Mouse (Mus musculus) right cerebral cortex, postnatal 25 days (tissue): ENCODE data around the gene Gpr157.
"Not testable (repeated sequence)": the region's sequence is repeated elsewhere in the genome, so short reads cannot be mapped to it uniquely, and the experiment has no call there.

Source experiments
- DNase-seq: peaks from one replicate; pipeline ENCODE4 v3.0.0; 2022

Gpr157 gene

DNA sequence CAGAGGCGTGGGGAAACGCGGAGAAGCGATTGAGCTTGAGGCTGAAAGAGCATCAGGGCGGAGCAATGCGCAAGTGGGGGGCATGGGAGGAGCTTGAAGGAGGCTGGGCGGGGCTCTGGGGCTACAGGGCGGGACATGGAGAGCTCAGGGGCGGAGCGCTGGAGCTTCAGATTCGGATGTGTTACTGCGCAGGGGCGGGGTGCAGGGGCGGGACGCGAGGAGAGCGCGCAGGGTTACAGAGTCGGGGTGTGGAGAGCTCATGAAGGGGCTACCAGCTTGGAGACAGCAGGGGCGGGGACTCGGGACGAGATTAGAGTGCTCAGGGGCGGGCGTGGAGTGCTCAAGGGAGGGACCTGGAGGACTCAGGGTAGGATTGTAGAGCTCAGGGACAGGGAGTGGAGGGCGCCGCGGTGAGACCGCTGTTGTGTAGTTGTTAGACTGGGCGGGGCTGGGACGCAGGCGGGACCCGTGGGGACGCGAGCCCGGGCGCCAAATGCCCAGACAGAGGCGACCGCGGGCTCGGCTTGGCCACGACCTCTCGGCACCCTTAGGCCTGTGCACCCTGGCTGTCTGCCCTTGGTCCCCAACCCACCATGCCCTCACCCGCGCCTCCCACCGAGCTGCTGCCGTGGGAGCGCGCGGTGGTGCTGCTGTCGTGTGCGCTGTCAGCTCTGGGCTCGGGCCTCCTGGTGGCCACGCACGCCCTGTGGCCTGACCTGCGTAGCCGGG lies at the start of gene Gpr157:
TSS of gene Gpr157 (plus strand) at position 205 of the 729 bp plus-strand sequence.
- DNase-seq = peak; percentile 84

GRCm38 (mm10) chr4:150038533-150038932 lies 48.6 kb upstream of the Gpr157 start:
- no peak for DNase-seq

DNA sequence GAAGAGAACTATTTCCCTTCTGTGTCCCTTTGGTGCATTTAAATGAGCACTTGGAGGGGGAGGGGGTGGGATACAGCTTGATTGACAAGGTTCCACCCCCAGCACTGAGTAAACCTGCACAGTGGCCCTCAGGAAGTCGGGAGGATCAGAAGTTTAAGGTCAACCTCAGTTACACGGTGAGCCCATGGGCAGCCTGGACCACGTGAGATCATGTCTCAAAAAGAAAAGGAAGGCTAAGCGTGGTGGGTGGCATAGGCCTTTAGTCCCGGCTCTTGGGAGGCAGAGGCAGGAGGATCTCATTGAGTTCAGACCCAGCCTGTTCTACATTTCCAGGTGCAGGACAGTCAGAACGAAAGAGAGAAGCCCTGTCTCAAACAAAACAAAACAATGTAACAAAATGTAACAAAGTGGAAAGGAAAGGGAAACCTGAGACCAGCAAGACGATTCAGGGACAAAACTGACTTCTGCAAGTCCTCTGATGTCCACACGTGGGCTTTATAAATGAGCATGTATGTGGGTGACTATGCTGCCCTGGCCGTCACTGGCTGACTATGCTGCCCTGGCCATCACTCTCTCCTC lies 47.1 kb upstream of the Gpr157 start:
- no peak for DNase-seq

DNA sequence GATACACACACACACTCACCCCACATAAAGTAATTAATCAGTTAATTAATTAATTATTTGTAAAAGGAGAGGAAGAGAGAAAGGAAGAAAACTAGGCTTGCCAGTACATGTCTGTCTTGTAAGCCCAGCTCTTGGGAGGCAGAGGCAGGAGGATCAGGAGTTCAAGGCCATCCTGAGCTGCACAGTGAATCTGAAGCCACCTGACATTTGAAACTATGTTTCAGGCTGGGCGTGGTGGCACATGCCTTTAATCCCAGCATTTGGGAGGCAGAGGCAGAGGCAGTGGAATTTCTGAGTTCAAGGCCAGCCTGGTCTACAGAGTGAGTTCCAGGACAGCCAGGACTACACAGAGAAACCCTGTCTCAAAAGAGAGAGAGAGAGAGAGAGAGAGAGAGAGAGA lies 46.3 kb upstream of the Gpr157 start:
- DNase-seq = not testable (repeated sequence)

DNA sequence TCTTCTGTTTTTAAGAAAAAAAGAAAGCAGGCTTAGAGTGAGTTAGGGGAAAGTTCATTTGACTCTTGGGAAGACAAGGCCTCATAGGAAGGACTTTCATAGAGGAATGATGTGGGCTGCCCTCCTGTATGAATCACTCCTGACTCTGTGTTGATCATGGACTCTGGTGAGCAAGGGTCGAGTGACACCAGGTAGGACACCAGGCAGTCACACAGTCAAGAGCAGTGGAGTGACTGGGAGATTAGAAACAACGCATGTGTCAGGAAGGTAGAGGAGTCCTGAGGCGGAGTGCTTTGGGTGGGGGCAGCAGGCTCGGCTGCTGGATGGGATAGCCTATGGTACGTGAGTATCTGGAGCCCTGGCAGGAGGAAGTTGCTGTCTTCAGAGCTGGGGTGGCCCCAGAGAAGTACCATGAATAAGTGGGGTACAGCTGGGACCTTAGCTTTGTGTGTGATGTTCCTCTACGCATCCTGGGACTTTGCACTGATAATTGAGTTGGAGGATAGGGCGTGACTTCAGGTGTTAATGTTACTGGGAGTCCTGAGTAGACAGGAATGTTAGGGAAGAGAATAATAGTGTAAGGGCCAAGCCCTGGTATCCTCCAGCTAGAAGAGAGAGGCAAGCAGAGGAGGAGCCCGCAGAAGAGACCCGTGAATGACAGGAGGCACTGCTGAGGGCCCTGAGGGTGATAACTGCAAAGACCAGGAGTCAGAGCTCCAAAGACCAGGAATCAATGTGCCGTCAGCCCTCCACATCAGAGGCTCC lies 45.6 kb upstream of the Gpr157 start:
- no peak for DNase-seq

GRCm38 (mm10) chr4:150043591-150043990 lies 43.6 kb upstream of the Gpr157 start:
- DNase-seq = no peak

DNA sequence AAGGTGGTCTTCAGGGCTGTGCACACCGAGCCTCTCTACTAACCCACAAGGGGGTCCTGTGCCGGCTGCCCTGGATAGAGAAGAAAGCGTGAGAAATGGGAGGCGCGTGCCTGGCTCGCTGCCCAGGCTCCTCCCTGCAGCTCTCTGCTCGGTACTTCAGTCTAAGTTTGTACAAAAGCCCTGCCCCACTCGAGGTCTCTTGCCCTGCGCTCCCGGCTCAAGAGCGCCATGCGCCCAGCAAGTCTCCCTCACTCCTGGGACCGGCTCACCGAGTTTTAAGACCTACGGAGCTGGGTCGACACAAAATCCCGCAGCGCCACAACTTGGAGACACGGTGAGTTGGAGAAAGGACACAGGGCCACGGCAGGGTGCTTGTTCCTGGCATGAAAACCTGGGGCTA lies 39.1 kb upstream of the Gpr157 start:
- DNase-seq = no peak

- no peak for DNase-seq
These were observed 38.5 kb upstream of the Gpr157 start for GRCm38 (mm10) chr4:150048478-150049156.

- DNase-seq = no peak
These were observed 38.0 kb upstream of the Gpr157 start for GRCm38 (mm10) chr4:150049157-150049513.

GRCm38 (mm10) chr4:150049564-150050226 lies 37.5 kb upstream of the Gpr157 start:
- no peak for DNase-seq

- DNase-seq = no peak
These were observed 35.7 kb upstream of the Gpr157 start for GRCm38 (mm10) chr4:150051514-150051913.

DNA sequence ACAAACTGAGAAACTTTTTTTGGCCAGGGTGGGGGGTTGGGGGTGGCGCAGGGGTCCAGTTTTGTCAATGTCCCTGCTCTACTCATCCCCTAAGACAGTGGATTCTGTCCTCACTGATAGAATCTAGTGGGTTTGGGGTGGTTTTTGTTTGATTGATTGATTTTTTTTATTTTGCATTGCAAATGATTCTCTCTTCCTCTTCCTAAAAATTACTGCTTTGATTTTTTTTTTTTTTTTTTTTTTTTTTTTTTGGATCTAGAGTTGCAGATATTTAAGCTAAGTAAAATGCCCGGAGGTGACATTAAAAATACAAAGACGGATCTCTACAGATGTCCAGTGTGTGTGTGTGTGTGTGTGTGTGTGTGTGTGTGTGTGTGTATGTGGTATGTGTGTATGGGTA lies 34.8 kb upstream of the Gpr157 start:
- DNase-seq = no peak

- no peak for DNase-seq
These were observed 31.0 kb upstream of the Gpr157 start for GRCm38 (mm10) chr4:150056171-150056570.

DNA sequence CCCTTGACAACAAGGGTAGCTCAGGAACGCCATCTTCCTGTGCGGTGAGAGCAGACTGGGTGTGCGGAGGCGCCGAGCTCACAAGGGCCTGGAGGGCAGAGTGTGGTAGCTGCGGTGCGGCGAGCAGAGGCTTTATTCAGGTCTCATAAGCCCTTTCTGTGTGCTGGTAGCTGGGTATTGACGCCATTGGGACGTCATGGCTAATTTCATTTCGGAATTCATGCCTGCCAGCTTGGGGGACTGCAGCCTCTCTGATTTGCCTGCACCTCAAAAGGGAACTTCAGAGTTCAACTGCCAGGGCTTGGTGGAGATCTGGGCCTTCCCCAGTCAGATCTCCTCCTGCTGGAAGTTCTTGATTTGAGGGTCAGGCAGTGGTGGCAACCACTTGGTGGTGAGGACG lies 29.4 kb upstream of the Gpr157 start:
- no peak for DNase-seq

GRCm38 (mm10) chr4:150059841-150060468 lies 27.2 kb upstream of the Gpr157 start:
- no peak for DNase-seq

DNA sequence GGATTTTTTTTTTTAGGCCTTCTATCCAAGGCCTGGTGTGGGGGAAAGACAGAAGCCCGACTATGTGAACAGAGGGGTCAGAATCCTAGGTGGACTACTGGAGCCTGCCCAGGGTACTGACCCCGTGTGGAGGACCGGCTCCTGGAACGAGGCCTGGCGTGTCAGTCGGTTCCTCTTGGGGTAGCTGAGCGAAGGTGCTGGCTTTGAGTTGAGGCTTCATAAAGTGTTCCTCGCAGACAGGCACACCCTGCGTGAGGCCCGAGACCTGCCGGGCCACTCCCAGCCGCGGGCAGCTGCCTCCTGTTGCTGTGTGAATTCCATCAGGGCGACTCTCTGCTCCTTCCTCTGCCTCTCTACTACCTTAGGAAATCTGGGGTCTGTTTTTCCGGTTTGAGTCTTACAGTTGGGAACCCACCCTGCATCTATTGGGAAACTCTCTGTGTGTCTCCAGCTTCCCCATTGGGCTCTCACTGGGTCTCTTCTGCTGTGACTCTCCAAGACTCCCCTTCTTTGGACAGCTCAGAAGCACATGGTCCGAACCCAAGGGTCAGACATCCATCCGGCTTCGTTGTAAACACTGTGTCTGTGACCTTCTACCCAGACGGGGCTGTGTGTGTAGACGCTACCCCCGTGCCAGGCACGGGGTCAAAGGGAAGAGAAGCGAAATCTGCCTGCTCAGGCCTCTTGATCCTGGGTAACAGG lies 26.5 kb upstream of the Gpr157 start:
- DNase-seq = no peak

- no peak for DNase-seq
These were observed 25.5 kb upstream of the Gpr157 start for GRCm38 (mm10) chr4:150061432-150062225.

DNA sequence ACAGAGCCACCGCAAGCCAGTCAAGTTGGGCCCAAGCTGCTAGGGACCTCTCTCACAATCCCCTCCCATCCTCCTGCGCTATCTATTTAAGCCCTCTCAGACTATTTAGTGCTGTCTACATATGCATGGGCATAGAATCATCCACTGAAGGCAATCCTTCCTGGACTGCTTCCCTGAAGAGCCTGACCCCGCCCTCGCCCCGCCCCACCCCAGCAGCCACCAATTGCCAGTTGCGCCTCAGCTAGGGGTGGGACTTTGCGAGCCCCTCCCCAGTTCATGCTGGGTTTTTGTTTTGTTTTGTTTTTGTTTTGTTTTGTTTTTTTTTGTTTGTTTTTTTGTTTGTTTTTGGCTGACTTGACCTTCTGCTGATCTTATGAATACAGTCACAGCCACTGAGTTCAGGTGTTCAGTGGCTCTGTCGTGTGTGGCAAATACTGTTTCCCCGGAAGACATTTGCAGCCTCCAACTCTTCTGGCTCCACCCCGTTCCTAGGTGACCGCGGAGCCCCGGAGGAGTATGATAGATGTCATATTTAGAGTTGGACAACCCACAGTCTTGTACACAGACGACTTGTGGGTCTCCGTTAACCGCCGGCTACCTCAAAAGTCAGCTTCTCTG lies 20.4 kb upstream of the Gpr157 start:
- DNase-seq = no peak

- no peak for DNase-seq
These were observed 18.9 kb upstream of the Gpr157 start for GRCm38 (mm10) chr4:150068216-150068615.

GRCm38 (mm10) chr4:150070136-150070535 lies 17.0 kb upstream of the Gpr157 start:
- DNase-seq = no peak
